Mouse (Mus musculus): ENCODE measurements around the gene Nr1h3. TPM values are rescaled to one million over a fixed set of nuclear protein-coding genes. Genes with fewer than 3 reads are reported as not detected.
A peak's percentile ranks its signal among the peaks of the same experiment; 100 is the strongest.

Nr1h3 gene
- total RNA-seq, 1 experiment from 2014 or later, result 13.1 TPM

GRCm38 (mm10) chr2:91194624-91195332 is 7.9 kb downstream of the Nr1h3 start:
- ATAC-seq (replicated peaks; ENCODE audit: insufficient number of reproducible peaks, low FRiP score, low TSS enrichment, poor library complexity, severe bottlenecking), result peak; percentile 77

GRCm38 (mm10) chr2:91190501-91190900 is 12.1 kb downstream of the Nr1h3 start:
- no peak for ATAC-seq (replicated peaks; ENCODE audit: insufficient number of reproducible peaks, low FRiP score, low TSS enrichment, poor library complexity, severe bottlenecking)

GRCm38 (mm10) chr2:91187431-91187830 is 15.2 kb downstream of the Nr1h3 start:
- no peak for ATAC-seq (replicated peaks; ENCODE audit: insufficient number of reproducible peaks, low FRiP score, low TSS enrichment, poor library complexity, severe bottlenecking)

- ATAC-seq (replicated peaks; ENCODE audit: insufficient number of reproducible peaks, low FRiP score, low TSS enrichment, poor library complexity, severe bottlenecking), result no peak
Observed at GRCm38 (mm10) chr2:91186208-91186607, 16.4 kb downstream of the Nr1h3 start.

GRCm38 (mm10) chr2:91183711-91184405 is 18.8 kb downstream of the Nr1h3 start, which contains the start of gene Madd:
TSS of gene Madd (minus strand) at chr2:91183837.
- peak; percentile 80 for ATAC-seq (replicated peaks; ENCODE audit: insufficient number of reproducible peaks, low FRiP score, low TSS enrichment, poor library complexity, severe bottlenecking)

- ATAC-seq (replicated peaks; ENCODE audit: insufficient number of reproducible peaks, low FRiP score, low TSS enrichment, poor library complexity, severe bottlenecking), result peak; percentile 93
Observed at GRCm38 (mm10) chr2:91183148-91183513, 19.5 kb downstream of the Nr1h3 start.

GRCm38 (mm10) chr2:91182405-91183147 is 20.1 kb downstream of the Nr1h3 start:
- peak; percentile 6; the same call in 1 of the 2 replicates for ATAC-seq (replicated peaks; ENCODE audit: insufficient number of reproducible peaks, low FRiP score, low TSS enrichment, poor library complexity, severe bottlenecking)

- peak; percentile 19; the same call in 1 of the 2 replicates for ATAC-seq (replicated peaks; ENCODE audit: insufficient number of reproducible peaks, low FRiP score, low TSS enrichment, poor library complexity, severe bottlenecking)
Observed at GRCm38 (mm10) chr2:91182016-91182404, 20.6 kb downstream of the Nr1h3 start.

GRCm38 (mm10) chr2:91180706-91181105 is 21.9 kb downstream of the Nr1h3 start:
- ATAC-seq (replicated peaks; ENCODE audit: insufficient number of reproducible peaks, low FRiP score, low TSS enrichment, poor library complexity, severe bottlenecking), result no peak

GRCm38 (mm10) chr2:91179825-91180224 is 22.8 kb downstream of the Nr1h3 start:
- no peak for ATAC-seq (replicated peaks; ENCODE audit: insufficient number of reproducible peaks, low FRiP score, low TSS enrichment, poor library complexity, severe bottlenecking)

GRCm38 (mm10) chr2:91176234-91176633 is 26.4 kb downstream of the Nr1h3 start:
- ATAC-seq (replicated peaks; ENCODE audit: insufficient number of reproducible peaks, low FRiP score, low TSS enrichment, poor library complexity, severe bottlenecking), result no peak

- ATAC-seq (replicated peaks; ENCODE audit: insufficient number of reproducible peaks, low FRiP score, low TSS enrichment, poor library complexity, severe bottlenecking), result no peak
Observed at GRCm38 (mm10) chr2:91175490-91175889, 27.1 kb downstream of the Nr1h3 start.

GRCm38 (mm10) chr2:91169587-91170322 is 32.9 kb downstream of the Nr1h3 start:
- ATAC-seq (replicated peaks; ENCODE audit: insufficient number of reproducible peaks, low FRiP score, low TSS enrichment, poor library complexity, severe bottlenecking), result no peak

- no peak for ATAC-seq (replicated peaks; ENCODE audit: insufficient number of reproducible peaks, low FRiP score, low TSS enrichment, poor library complexity, severe bottlenecking)
Observed at GRCm38 (mm10) chr2:91167629-91168028, 35.0 kb downstream of the Nr1h3 start.

GRCm38 (mm10) chr2:91164991-91165390 is 37.6 kb downstream of the Nr1h3 start:
- ATAC-seq (replicated peaks; ENCODE audit: insufficient number of reproducible peaks, low FRiP score, low TSS enrichment, poor library complexity, severe bottlenecking), result no peak

GRCm38 (mm10) chr2:91163532-91163931 is 39.1 kb downstream of the Nr1h3 start:
- no peak for ATAC-seq (replicated peaks; ENCODE audit: insufficient number of reproducible peaks, low FRiP score, low TSS enrichment, poor library complexity, severe bottlenecking)

GRCm38 (mm10) chr2:91162952-91163351 is 39.7 kb downstream of the Nr1h3 start:
- ATAC-seq (replicated peaks; ENCODE audit: insufficient number of reproducible peaks, low FRiP score, low TSS enrichment, poor library complexity, severe bottlenecking), result no peak

GRCm38 (mm10) chr2:91160591-91160990 is 42.0 kb downstream of the Nr1h3 start:
- no peak for ATAC-seq (replicated peaks; ENCODE audit: insufficient number of reproducible peaks, low FRiP score, low TSS enrichment, poor library complexity, severe bottlenecking)
